Mouse (Mus musculus): ENCODE results near the gene Kdm4a.
A peak's percentile ranks its signal among the peaks of the same experiment; 100 is the strongest.

Kdm4a gene

DNA sequence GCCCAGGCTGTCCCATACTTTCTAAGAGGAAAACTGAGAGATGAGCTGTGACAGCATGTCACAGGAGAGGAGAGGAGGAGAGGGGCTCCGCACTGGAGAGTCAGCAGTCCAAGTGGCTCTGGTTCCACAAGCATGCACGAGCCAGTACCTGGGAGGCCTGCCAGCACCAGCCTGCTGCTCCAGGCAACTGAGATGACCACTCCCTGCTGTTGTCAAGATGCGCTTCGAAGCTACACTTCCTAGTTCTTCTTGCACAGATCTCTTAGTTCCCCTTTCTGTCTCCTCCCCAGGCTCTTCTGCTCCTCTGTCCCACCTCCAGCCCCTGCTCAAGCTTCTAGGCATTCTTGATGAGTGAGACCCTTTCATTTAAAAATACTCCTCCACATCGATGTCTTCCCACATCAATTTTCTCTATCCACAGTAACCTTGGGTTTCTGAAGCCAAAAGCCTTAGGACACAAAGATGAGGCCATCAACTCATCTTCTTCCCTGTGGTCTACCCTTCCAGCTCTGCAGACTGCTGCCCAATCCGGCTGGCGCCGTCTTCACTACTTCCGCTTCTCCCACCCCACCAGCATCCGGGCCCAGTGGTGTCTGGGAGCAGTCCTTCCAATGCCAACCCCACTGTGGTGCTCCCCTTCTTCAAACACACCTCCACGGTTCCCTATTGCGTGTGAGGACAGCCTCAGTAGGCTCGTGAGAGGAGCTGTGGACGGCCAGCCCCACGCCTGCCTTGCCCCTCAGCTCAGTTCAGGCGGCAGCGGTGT is 27.6 kb downstream of the Kdm4a start:
- DNase-seq, result no peak

DNA sequence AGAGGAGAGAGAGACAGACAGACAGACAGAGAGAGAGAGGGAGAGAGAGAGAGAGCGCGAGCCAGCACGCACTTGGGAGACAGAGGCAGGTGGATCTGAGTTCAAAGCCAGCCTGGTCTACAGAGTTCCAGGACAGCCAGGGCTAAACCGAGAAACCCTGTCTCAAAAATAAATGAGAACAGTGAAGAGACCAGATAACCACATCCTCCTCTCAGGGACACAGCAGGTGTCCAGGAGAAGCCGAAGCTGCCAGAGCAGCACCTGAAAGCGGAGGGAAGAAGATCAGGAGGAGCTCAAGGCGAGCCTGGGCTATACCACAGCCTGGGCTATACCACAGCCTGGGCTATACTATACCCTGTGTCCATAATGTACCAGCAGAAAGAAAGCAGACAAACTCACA is 29.0 kb downstream of the Kdm4a start:
- no peak for DNase-seq

GRCm38 (mm10) chr4:118149956-118150680 is 29.7 kb downstream of the Kdm4a start:
- DNase-seq, result no peak

- DNase-seq, result no peak
Measured at GRCm38 (mm10) chr4:118149055-118149576, 30.7 kb downstream of the Kdm4a start.

GRCm38 (mm10) chr4:118148317-118148687 is 31.5 kb downstream of the Kdm4a start:
- DNase-seq, result no peak

GRCm38 (mm10) chr4:118147547-118148316 is 32.1 kb downstream of the Kdm4a start:
- DNase-seq, result no peak

- DNase-seq, result no peak
Measured at GRCm38 (mm10) chr4:118147090-118147489, 32.8 kb downstream of the Kdm4a start.

- no peak for DNase-seq
Measured at GRCm38 (mm10) chr4:118144324-118144723, 35.5 kb downstream of the Kdm4a start.

DNA sequence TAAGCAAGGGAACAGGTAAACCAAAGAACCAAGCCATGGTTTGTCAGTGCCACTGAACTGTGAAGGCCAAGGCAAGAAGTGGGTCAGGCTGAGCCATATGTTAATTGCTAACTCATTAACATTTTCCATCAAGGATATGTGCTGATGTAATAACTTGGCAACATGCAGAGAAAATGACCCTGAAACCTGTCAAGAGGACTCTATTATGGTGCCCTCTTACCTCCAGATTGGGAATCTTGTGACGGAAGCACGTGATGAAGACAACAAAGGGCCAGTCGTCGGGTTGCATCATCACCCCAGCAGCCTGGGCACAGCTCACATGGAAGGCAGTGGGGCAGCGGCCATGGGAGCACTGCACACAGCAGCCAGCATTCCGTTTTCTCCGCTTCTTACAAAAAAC is 36.2 kb downstream of the Kdm4a start:
- no peak for DNase-seq

- no peak for DNase-seq
Measured at GRCm38 (mm10) chr4:118141511-118141910, 38.3 kb downstream of the Kdm4a start.

- DNase-seq, result no peak
Measured at GRCm38 (mm10) chr4:118138891-118139290, 41.0 kb downstream of the Kdm4a start.

DNA sequence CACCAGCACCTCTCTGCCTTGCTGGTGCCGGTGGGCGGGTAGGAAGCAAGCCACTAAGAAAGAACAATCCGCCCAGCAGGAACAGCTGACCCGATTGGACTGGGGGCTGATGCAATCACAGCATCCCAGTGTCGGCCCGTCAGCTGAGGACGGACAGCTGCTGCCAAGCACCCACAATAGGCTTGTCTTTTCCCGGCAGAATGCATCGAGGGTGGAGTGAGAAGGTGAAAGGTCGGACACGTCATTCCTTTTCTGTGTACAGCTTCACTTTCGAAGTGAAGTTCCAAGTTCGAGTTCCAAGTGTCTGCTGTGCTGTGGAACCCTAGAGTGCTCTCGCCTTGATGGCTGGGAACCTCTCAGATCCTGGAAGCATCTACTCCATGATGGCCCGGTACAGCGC is 42.0 kb downstream of the Kdm4a start:
- DNase-seq, result no peak

- no peak for DNase-seq
Measured at GRCm38 (mm10) chr4:118137311-118137710, 42.5 kb downstream of the Kdm4a start.

- no peak for DNase-seq
Measured at GRCm38 (mm10) chr4:118135414-118135813, 44.4 kb downstream of the Kdm4a start.

- peak; percentile 95 for DNase-seq
Measured at GRCm38 (mm10) chr4:118134485-118135365, 45.1 kb downstream of the Kdm4a start, which contains the start of gene St3gal3. Gene St3gal3 (minus strand): TSS chr4:118134914.

DNA sequence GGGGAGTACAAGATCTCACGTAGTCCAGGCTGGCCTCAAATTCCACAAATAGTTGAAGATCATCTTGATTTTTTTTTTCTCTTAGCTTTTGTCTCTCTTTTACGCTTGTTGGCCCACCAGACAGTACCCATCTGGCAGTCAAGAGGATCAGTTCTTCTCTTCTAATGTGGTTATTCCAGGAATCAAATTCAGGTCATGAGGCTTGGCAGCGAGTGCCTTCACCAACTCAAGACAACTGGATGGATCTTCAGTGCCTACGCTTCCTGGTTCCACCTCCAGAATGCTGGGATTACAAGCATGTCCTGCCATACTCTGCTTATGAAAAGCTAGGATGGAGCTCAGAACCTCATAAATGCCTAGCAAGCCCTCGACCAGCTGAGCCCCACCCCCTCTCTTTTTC is 48.5 kb downstream of the Kdm4a start:
- no peak for DNase-seq

DNA sequence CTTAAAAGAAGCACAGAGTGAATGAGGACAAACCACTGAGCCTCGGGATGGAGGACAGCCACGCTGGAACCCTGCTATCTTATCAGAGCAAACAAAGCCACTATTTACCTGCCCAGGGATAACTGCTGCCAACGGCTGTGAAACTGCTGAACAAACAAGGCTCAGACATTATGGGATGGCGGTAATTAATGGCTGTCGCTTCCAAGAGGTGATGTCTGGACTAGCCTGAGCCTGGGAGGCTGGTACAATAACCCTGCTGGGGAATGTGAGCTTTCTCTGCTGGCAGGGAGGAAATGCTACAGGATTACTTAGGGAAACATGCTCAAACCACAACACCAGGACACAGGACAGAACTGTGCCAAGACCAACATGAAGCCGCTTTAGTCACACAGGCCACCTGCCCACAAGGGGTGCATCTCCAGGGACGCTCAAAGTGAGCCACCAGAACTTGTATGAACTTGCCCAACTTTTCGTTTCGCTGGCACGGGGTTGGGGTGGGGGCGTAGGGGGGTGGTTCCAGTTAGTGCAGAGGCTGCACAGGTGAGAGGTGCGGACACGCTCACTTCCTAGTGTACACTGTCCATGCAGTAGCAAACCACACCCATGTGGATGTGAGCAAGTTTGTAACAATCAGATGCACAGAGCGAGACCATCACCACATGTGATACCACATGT is 56.7 kb downstream of the Kdm4a start:
- no peak for DNase-seq

DNA sequence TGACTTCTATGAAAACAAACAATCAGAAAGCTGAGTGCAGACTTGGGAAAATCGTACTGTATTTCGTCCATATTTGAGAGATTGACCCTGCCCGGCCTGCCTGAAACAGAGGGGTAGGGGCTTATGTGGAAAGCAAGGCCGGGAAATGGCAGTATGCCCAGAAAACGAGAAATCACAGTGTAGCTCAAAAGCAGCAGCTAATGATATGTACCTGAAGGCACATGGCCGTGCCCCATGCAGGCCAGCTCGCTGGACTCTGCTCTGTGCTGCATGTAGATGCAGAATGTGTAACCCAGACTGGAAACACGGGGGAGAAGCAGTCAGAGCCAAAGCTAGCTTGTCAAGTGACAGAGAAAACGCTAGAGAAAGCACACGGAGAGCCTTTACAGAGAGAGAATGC is 57.8 kb downstream of the Kdm4a start:
- DNase-seq, result no peak

- DNase-seq, result no peak
Measured at GRCm38 (mm10) chr4:118117565-118117964, 62.3 kb downstream of the Kdm4a start.

- no peak for DNase-seq
Measured at GRCm38 (mm10) chr4:118116098-118116497, 63.7 kb downstream of the Kdm4a start.

- no peak for DNase-seq
Measured at GRCm38 (mm10) chr4:118115132-118115531, 64.7 kb downstream of the Kdm4a start.

DNA sequence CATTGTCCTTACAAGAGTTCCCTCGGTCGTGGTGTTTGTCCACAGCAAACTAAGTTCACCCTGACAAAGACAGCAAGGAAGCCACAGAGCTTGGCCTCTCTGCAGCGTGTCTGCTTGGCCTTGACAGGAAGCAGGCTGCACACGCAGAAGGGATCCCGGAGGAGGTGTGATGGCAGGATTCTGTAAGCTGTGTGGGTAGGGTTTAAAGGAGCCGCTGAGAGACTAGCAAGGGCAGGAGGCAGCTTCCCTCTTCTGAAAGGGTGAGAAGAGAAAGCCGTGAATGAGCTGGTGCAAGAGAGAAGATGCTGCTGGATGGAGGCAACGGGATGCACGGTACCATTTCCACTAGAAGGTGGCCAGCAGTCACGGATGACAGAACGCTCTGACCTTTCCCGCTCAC is 67.2 kb downstream of the Kdm4a start:
- no peak for DNase-seq
